Mouse (Mus musculus) urinary bladder, postnatal 14 days (tissue): ENCODE measurements around the gene Rho.

Source experiments
- DNase-seq: peaks from one replicate; pipeline ENCODE4 v3.0.0; 2021; ENCODE audit warnings: low spot score

Gene Rho

GRCm38 (mm10) chr6:115956922-115957601, 25.5 kb downstream of the Rho start:
- DNase-seq = peak; percentile 48

GRCm38 (mm10) chr6:115957681-115958080, 26.1 kb downstream of the Rho start:
- DNase-seq = no peak

- DNase-seq = no peak
These were observed 26.9 kb downstream of the Rho start for GRCm38 (mm10) chr6:115958445-115958844.

GRCm38 (mm10) chr6:115959151-115959691, 27.7 kb downstream of the Rho start:
- DNase-seq = peak; percentile 76

- no peak for DNase-seq
These were observed 28.8 kb downstream of the Rho start for GRCm38 (mm10) chr6:115960322-115960721.

GRCm38 (mm10) chr6:115961743-115962142, 30.2 kb downstream of the Rho start:
- DNase-seq = no peak

GRCm38 (mm10) chr6:115962439-115963085, 31.0 kb downstream of the Rho start:
- DNase-seq = no peak

- DNase-seq = no peak
These were observed 32.1 kb downstream of the Rho start for GRCm38 (mm10) chr6:115963656-115964055.

GRCm38 (mm10) chr6:115966227-115966966, 34.8 kb downstream of the Rho start:
- no peak for DNase-seq

GRCm38 (mm10) chr6:115967291-115967880, 35.8 kb downstream of the Rho start:
- DNase-seq = no peak

GRCm38 (mm10) chr6:115968086-115968485, 36.5 kb downstream of the Rho start:
- DNase-seq = no peak

GRCm38 (mm10) chr6:115968700-115969099, 37.2 kb downstream of the Rho start:
- DNase-seq = no peak

GRCm38 (mm10) chr6:115969103-115969502, 37.6 kb downstream of the Rho start:
- DNase-seq = no peak

- DNase-seq = no peak
These were observed 38.4 kb downstream of the Rho start for GRCm38 (mm10) chr6:115969952-115970351.

- DNase-seq = no peak
These were observed 39.9 kb downstream of the Rho start for GRCm38 (mm10) chr6:115971273-115972060.

GRCm38 (mm10) chr6:115972083-115972764, 40.7 kb downstream of the Rho start:
- DNase-seq = no peak

GRCm38 (mm10) chr6:115973139-115973875, 41.8 kb downstream of the Rho start:
- no peak for DNase-seq

- no peak for DNase-seq
These were observed 42.5 kb downstream of the Rho start for GRCm38 (mm10) chr6:115973881-115974662.

GRCm38 (mm10) chr6:115975606-115976005, 44.1 kb downstream of the Rho start:
- DNase-seq = no peak
